Mouse (Mus musculus) natural killer cell, adult 2 months (primary cell): ENCODE measurements at regions not wholly inside any gene's neighbourhood (a gene's known extent, or its start where the extent isn't known, plus 50 kb on each side); places are given as distances from the start of the nearest gene placed in this dataset.

ENCODE experiments used
- DNase-seq, 2 experiments: peaks; one replicate each; pipeline ENCODE4 v3.0.0; 2022; ENCODE audit warnings: low spot score in 2 of 2

- DNase-seq, result no peak
These were observed 66.4 kb upstream of the Gdf10 start for GRCm38 (mm10) chr14:33856992-33857391.

- no peak for DNase-seq
These were observed 58.6 kb upstream of the Gdf10 start for GRCm38 (mm10) chr14:33864796-33865195.

- no peak for DNase-seq
These were observed 57.6 kb upstream of the Gdf10 start for GRCm38 (mm10) chr14:33865746-33866145.

GRCm38 (mm10) chr14:33867674-33868073 lies 55.7 kb upstream of the Gdf10 start:
- DNase-seq, result no peak
